Mouse (Mus musculus) neural tube, embryonic 12.5 days (tissue): ENCODE data around the gene Eml2. TPM values are rescaled to one million over a fixed set of nuclear protein-coding genes. Genes with fewer than 3 reads are reported as not detected.

ENCODE experiments used
- ATAC-seq: fragments of 200-750 bp; cut with Nextera tagmentation; 2 replicates; pipeline ENCODE4 v1.8.0; 2017; ENCODE audit warnings: low read depth, mild to moderate bottlenecking, moderate TSS enrichment, moderate library complexity; ENCODE audit not compliant: low FRiP score
- H3K27ac ChIP-seq: fragments of 300-500 bp; sonication (generic); 2 replicates; pipeline ENCODE4 v1.5.1; 2016
- H3K27me3 ChIP-seq: fragments of 300-500 bp; sonication (generic); replicated peaks from 2 replicates; pipeline ENCODE4 v1.6.1; 2016; ENCODE audit warnings: mild to moderate bottlenecking
- H3K36me3 ChIP-seq: fragments of 300-500 bp; sonication (generic); 2 replicates; pipeline ENCODE4 v1.6.1; 2016; ENCODE audit warnings: mild to moderate bottlenecking
- H3K4me1 ChIP-seq: fragments of 300-500 bp; sonication (generic); 2 replicates; pipeline ENCODE4 v1.6.1; 2016
- H3K4me2 ChIP-seq: fragments of 300-500 bp; sonication (generic); replicated peaks from 2 replicates; pipeline ENCODE4 v1.6.1; 2016; ENCODE audit warnings: mild to moderate bottlenecking
- H3K4me3 ChIP-seq: fragments of 300-500 bp; sonication (generic); 2 replicates; pipeline ENCODE4 v1.5.1; 2016
- H3K9ac ChIP-seq: fragments of 300-500 bp; sonication (generic); 2 replicates; pipeline ENCODE4 v1.6.1; 2016; ENCODE audit warnings: mild to moderate bottlenecking
- H3K9me3 ChIP-seq: fragments of 300-500 bp; sonication (generic); 2 replicates; pipeline ENCODE4 v1.6.1; 2016; ENCODE audit warnings: mild to moderate bottlenecking
- WGBS: fragments of 180-500 bp; shearing (Covaris S2); methylation state at CpG from one replicate; pipeline ENCODE4 v1.1.7; 2016; 5-methylcytosine and 5-hydroxymethylcytosine counted together
- polyA plus RNA-seq: library from polyadenylated mRNA; unstranded; fragments of >200 nt; fragmentation: Nextera tagmentation; extraction: Ambion mirVana; gene quantifications from 2 replicates; pipeline ENCODE4 v1.2.1, GENCODE M21; 2016

Gene Eml2
- polyA plus RNA-seq, 1 experiment from 2014 or later, result 6.6 TPM

DNA sequence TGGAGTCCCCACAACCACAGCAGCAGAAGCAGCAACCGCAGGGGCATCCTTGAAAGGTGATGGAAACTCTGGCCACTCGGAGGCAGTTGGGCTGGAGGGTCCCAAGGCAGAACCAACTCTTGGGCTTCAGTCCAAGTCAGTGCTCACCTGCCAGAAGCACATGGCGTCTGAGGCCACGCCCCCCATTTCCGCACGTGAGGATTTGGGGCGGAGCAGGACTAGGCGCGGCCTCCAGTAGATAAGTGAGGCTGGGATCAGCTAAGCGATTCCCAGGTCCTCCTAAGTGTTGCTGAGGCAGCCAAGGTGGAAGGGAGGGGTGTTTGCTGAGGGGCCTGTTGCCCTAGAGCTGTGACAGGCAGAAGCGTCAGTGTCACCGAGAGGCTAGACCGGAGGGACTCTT is 11.2 kb upstream of the Eml2 start:
- Histone ChIP-seq H3K4me1 (peaks cover 26% of the 10 kb centered on the region), H3K27me3 (peaks cover 36% of the 10 kb centered on the region), H3K27ac (no peak overlapping the region), H3K4me3 (no peak overlapping the region), H3K9ac (no peak overlapping the region), H3K4me2 (peak overlapping the region; percentile 9), H3K9me3 (no peaks in the 10 kb centered on the region), H3K36me3 (no peaks in the 10 kb centered on the region)
- ATAC-seq, result no peak
- 5% methylated on average over 13 of the region's 13 CpGs for WGBS

DNA sequence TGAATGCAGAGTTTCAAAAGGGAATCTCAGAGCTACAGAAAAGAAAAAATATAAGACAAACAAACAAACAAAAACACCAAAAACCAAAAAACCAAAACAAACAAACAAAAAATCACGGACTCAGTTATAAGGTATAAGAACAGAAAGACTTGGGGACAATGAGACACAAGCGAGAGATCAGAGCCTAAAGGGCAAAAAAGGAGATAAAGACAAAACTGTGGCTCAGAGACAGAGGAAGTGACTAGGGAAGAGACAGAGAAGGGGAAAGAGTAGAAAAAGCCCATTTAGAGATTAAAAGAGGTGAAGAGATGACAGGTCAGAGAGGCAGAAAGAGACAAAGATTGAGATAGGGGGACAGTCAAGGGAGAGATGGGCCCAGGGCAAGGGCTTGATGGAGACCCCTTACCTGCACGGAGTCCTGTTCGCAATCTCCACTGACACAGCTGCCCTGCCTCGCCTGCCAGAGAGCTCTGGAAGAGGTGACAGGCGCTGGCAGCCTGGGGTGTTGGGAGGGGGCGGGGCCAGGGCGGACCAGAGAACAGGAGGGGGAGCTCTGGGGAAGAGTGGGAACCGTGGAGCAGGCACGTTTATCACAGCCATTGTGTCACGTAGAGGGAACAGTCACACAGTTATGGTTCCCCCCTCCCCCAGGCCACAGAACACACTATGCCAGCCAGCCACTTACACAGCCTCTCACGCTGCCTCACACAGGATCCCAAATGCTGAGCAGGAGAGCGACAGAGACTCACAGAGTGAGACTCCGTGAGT is 10.4 kb upstream of the Eml2 start, which contains the start of gene Gipr:
TSS of gene Gipr (minus strand) at position 472 of the 768 bp plus-strand sequence.
- Histone ChIP-seq H3K4me1 (peaks cover 19% of the 10 kb centered on the region), H3K27me3 (peaks cover 28% of the 10 kb centered on the region), H3K9ac (no peak within 1 kb of the TSS), H3K27ac (no peak within 1 kb of the TSS), H3K4me2 (peak within 1 kb of the TSS; percentile 48), H3K36me3 (no peaks in the 10 kb centered on the region), H3K9me3 (no peaks in the 10 kb centered on the region), H3K4me3 (no peak within 1 kb of the TSS)
- peak; percentile 36; the same call in 1 of the 2 replicates for ATAC-seq
- 13% methylated on average over 14 of the region's 14 CpGs for WGBS

DNA sequence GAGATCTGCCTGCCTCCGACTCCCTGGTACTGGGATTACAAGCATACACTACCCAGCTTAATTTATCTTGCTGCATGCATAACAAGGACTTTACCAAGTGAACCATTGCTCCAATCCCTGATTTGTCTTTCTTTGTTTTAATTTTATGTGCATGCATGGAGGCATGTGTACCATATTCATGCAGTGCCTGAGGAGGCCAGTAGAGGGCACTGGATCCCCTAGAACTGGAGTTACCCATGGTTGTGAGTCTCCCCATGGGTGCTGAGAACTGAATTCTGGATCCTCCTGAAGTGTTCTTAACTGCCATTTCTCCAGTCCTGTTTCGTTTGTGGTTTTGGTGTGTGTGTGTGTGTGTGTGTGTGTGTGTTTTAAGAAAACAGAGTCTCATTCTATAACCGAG is 9.2 kb upstream of the Eml2 start:
- H3K4me2 ChIP-seq, result no peak overlapping the region
- H3K27ac ChIP-seq, result no peak overlapping the region
- peaks cover 25% of the 10 kb centered on the region for H3K4me1 ChIP-seq
- no peaks in the 10 kb centered on the region for H3K36me3 ChIP-seq
- H3K9me3 ChIP-seq, result no peaks in the 10 kb centered on the region
- no peak overlapping the region for H3K4me3 ChIP-seq
- no peak overlapping the region for H3K9ac ChIP-seq
- H3K27me3 ChIP-seq, result peaks cover 28% of the 10 kb centered on the region
- ATAC-seq, result no peak
- 87% methylated on average over 3 of the region's 3 CpGs for WGBS

DNA sequence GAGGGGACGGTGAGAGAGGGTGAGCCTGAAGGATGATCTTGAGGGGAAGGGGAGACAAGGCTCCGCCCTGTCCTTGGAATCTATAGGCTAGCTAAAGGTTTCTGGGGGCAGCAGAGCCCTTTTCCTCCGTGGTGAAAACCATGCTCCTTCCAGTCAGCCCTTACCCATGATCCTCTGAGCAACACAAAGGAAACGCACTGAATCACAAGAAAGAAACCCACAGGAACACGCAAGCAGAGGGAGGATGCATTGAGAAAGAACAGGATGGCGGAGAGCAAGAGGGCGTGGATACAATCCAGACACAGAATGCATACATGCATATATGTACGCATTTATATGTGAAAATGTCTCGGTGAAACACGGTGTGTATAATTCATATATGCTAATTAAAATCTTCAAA is 6.7 kb upstream of the Eml2 start:
- WGBS, result 64% methylated on average over 10 of the region's 10 CpGs
- H3K27ac ChIP-seq, result no peak overlapping the region

DNA sequence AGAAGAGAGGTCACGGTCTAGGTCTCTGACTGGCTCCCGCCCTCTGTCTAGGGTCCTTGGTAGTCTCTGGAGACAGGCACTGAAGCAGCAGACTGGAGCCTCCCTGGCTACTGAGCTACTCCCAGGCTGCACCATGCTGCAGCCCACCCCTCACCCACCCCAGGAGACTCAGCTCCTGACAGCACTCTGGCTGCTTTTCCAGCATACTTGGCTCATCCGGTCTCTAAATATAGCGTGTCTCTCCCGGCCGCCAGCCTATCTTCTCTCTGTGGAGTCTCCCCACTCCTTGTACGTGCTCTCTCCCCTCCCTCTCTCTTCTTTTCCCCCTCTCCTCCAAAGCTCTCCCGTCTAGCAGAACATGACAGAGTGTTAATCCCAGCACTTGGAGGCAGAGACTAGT is 6.1 kb upstream of the Eml2 start:
- Histone ChIP-seq H3K9ac (no peak overlapping the region), H3K9me3 (no peaks in the 10 kb centered on the region), H3K4me1 (peaks cover 20% of the 10 kb centered on the region), H3K36me3 (no peaks in the 10 kb centered on the region), H3K4me2 (no peak overlapping the region), H3K4me3 (no peak overlapping the region), H3K27me3 (peaks cover 15% of the 10 kb centered on the region; the same call in 1 of the 2 replicates), H3K27ac (no peak overlapping the region)
- WGBS, result 66% methylated on average over 8 of the region's 8 CpGs
- ATAC-seq, result no peak

More for the DNA sequence above, 6.7 kb upstream of the Eml2 start:
- Histone ChIP-seq H3K4me2 (no peak overlapping the region), H3K9me3 (no peaks in the 10 kb centered on the region), H3K9ac (no peak overlapping the region), H3K27me3 (peaks cover 21% of the 10 kb centered on the region), H3K4me3 (no peak overlapping the region), H3K4me1 (peaks cover 25% of the 10 kb centered on the region), H3K36me3 (no peaks in the 10 kb centered on the region)
- ATAC-seq, result no peak

DNA sequence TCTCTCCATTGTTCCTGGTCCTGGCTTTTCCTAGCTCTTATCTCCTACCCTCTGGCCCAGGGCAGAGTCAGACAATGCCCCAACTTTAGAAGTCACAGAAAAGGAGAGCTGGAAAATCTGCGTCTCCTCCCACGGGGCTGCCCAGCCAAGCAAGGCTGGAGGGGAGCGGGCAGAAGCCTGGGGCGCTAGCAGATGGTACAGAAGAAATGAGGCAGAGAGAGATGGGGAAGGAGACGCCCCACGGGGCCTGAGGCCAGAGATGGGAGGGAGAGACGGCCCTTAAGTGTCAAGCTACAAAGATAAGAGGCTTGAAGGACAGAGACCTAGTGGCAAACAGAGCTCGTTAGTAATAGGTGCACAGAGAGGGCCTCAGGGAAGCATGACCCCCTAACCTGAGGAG is 4.4 kb upstream of the Eml2 start:
- Histone ChIP-seq H3K27ac (no peak overlapping the region), H3K27me3 (peaks cover 18% of the 10 kb centered on the region), H3K9ac (peak overlapping the region; percentile 8; the same call in 1 of the 2 replicates), H3K9me3 (no peaks in the 10 kb centered on the region), H3K4me3 (no peak overlapping the region), H3K4me1 (peaks cover 15% of the 10 kb centered on the region), H3K4me2 (no peak overlapping the region; the same call in 1 of the 2 replicates), H3K36me3 (no peaks in the 10 kb centered on the region)
- 55% methylated on average over 8 of the region's 8 CpGs for whole genome bisulfite sequencing
- no peak for ATAC-seq

DNA sequence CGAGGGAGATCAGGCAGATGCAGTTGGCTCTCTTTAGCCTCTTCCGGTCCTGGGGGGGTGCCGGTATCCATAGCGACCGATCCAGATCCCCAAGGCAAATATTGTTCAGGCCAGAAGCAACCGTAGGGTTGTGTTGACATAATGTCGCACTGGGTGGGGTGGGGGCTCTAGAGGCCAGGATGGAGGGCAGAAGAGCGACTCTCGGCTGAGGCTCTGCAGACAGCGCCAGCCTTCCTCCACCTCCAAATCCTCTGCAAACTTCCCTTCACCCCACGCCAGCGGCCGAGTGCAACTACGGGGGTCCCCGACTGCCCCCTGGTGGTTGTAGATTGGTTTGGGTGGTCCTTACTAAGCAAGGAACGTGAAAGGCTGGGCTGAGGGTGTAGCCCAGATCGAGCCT is 3.3 kb upstream of the Eml2 start:
- no peaks in the 10 kb centered on the region for H3K9me3 ChIP-seq
- 5% methylated on average over 17 of the region's 17 CpGs for WGBS
- H3K27ac ChIP-seq, result no peak overlapping the region
- peak overlapping the region; percentile 58 for H3K4me2 ChIP-seq
- H3K4me1 ChIP-seq, result peaks cover 23% of the 10 kb centered on the region
- H3K27me3 ChIP-seq, result peaks cover 28% of the 10 kb centered on the region
- H3K4me3 ChIP-seq, result 0 out of 2 replicates have a peak overlapping the region, but pooled peaks have one; percentile 21
- no peaks in the 10 kb centered on the region for H3K36me3 ChIP-seq
- 0 out of 2 replicates have a peak overlapping the region, but pooled peaks have one; percentile 21 for H3K9ac ChIP-seq
- no peak for ATAC-seq

DNA sequence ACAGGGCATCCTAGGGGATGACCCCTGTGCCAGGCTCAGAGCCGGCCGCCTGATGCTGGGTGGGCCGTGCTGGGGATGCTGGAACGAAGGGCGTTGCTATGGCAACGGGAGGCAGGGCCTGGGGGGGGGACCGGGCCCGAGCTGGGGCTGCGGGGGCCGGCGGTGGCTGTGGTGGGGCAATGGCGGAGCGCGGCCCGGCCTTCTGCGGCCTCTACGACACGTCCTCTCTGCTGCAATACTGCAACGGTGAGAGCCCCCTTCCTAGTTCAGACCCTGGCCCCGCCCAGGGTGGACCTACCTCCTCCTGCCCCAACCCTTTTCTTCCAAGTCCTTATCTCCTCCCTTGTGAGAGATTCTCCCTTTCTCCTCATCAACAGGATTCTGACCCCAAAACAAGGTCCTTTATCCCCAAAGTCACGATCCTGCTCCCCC is 311 bp downstream of the Eml2 start:
- Histone ChIP-seq H3K9ac (peak overlapping the region; percentile 58), H3K27ac (no peak overlapping the region; the same call in 1 of the 2 replicates), H3K27me3 (peaks cover 58% of the 10 kb centered on the region), H3K9me3 (no peaks in the 10 kb centered on the region), H3K36me3 (no peaks in the 10 kb centered on the region), H3K4me3 (peak overlapping the region; percentile 53), H3K4me2 (peak overlapping the region; percentile 70), H3K4me1 (peaks cover 43% of the 10 kb centered on the region)
- ATAC-seq, result peak; percentile 27; the same call in 1 of the 2 replicates
- 3% methylated on average over 21 of the region's 21 CpGs for WGBS

DNA sequence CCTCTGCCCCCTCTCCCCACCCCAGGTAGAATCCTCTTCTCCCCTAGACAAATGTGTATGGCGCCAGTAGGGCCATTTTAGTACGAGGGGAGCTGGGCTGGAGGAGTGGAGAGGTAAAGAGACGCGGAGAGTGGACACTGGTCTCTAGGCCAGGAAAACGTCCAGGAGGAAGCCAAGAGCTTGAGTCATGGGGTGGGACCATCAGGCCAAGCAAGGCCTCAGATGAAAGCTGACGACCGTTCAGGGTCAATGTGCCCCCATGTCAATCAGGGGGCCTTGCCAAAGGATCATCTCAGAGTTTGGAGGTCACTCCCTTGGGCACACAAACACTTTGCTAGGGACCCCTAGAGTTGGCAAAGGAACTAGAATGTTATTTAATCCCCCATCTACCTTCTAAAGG is 995 bp downstream of the Eml2 start:
- H3K27me3 ChIP-seq, result peaks cover 56% of the 10 kb centered on the region
- peak overlapping the region; percentile 53 for H3K4me3 ChIP-seq
- H3K27ac ChIP-seq, result no peak overlapping the region
- peaks cover 38% of the 10 kb centered on the region for H3K4me1 ChIP-seq
- H3K36me3 ChIP-seq, result no peaks in the 10 kb centered on the region
- no peaks in the 10 kb centered on the region for H3K9me3 ChIP-seq
- ATAC-seq, result no peak
- H3K9ac ChIP-seq, result no peak overlapping the region
- H3K4me2 ChIP-seq, result peak overlapping the region; percentile 70
- WGBS, result 64% methylated on average over 7 of the region's 7 CpGs

DNA sequence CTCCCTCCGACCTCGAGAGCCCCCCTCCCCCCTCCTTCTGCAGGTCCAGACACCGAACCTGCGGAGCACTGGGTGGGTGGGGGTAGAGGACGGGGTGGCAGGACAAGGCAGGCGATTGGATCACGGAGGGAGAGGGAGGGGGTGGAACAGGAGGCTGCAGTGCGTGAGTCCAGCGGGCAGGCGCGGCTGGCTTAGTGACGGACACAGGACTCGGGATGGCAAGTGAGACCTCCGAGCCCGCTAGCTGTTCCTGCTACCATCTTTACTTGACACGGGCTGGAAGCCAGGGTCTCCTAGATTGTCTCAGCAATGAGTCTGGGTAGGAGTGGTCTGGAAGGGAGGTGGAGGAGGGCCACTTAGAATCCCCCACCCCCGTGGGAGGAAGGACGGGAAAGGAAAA is 1.8 kb downstream of the Eml2 start:
- Histone ChIP-seq H3K9ac (peak overlapping the region; percentile 33; the same call in 1 of the 2 replicates), H3K9me3 (no peaks in the 10 kb centered on the region), H3K36me3 (no peaks in the 10 kb centered on the region), H3K4me1 (peaks cover 33% of the 10 kb centered on the region), H3K4me3 (peak overlapping the region; percentile 11; the same call in 1 of the 2 replicates), H3K27me3 (peaks cover 54% of the 10 kb centered on the region), H3K4me2 (peak overlapping the region; percentile 70), H3K27ac (no peak overlapping the region)
- no peak for ATAC-seq
- WGBS, result 10% methylated on average over 18 of the region's 18 CpGs

DNA sequence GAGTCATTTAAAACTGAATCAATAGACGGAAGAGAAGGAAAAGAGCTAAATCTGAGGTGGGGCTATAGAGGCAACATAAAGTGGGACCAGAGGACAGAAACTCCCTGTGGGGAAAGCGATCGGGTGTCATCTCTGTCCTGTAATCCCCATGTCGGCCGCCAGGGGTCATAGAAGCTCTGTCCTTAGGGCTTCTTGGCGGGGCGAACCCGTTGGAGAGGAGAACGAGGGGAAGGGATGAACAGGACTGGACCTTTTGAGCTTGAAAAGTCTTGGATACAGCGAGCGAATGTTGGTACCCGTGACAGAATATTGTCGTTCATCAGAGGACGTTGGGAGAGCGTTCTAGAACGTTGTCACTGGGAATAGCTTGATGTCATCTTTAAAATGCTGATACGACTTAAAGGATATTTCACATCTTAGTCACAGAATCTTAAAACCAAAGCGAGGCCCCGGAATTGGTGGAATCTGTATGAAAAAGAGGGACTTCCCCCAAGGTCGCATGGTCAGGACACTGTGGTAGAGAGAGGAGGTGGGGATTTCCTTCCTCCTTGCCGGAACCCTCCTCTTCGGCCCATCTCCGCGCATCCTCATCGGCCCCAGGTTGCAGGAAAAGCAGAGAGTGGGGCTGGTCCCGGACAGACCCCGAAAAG is 2.3 kb downstream of the Eml2 start:
- no peaks in the 10 kb centered on the region for H3K9me3 ChIP-seq
- 0 out of 2 replicates have a peak overlapping the region, but pooled peaks have one; percentile 13 for H3K9ac ChIP-seq
- peak overlapping the region; percentile 70 for H3K4me2 ChIP-seq
- 5% methylated on average over 27 of the region's 27 CpGs for WGBS
- peaks cover 33% of the 10 kb centered on the region for H3K4me1 ChIP-seq
- H3K36me3 ChIP-seq, result peaks cover 1% of the 10 kb centered on the region; the same call in 1 of the 2 replicates
- no peak overlapping the region for H3K27ac ChIP-seq
- H3K4me3 ChIP-seq, result peak overlapping the region; percentile 19; the same call in 1 of the 2 replicates
- no peak for ATAC-seq
- peaks cover 54% of the 10 kb centered on the region for H3K27me3 ChIP-seq

DNA sequence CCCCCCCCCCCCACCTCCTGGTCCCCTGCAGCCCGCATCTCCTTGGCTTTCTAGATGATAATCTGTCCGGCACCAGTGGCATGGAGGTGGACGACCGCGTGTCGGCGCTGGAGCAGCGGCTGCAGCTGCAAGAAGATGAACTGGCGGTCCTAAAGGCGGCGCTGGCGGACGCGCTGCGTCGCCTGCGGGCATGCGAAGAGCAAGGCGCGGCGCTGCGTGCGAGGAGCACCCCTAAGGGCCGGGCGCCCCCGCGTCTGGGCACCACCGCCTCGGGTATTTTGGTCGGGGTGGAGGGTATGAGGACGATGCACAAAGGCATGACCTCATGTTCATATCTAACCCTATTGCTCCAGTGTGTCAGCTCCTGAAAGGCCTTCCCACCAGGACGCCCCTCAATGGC is 3.0 kb downstream of the Eml2 start:
- Histone ChIP-seq H3K9me3 (no peaks in the 10 kb centered on the region), H3K4me3 (peak overlapping the region; percentile 19; the same call in 1 of the 2 replicates), H3K27me3 (peaks cover 54% of the 10 kb centered on the region), H3K36me3 (peaks cover 4% of the 10 kb centered on the region; the same call in 1 of the 2 replicates), H3K9ac (no peak overlapping the region), H3K27ac (no peak overlapping the region), H3K4me1 (peaks cover 34% of the 10 kb centered on the region), H3K4me2 (peak overlapping the region; percentile 70)
- ATAC-seq, result no peak; the same call in 1 of the 2 replicates
- under 1% methylated on average over 32 of the region's 32 CpGs for WGBS
